Mouse (Mus musculus) hindbrain, embryonic 11.5 days (tissue): ENCODE results near the gene Hist3h2a. TPM values are rescaled to one million over a fixed set of nuclear protein-coding genes. Genes with fewer than 3 reads are reported as not detected.

Experiments used
- ATAC-seq: fragments of 200-750 bp; cut with Nextera tagmentation; 2 replicates; pipeline ENCODE4 v1.8.0; 2017; ENCODE audit warnings: mild to moderate bottlenecking, moderate TSS enrichment, moderate library complexity; ENCODE audit not compliant: low FRiP score
- DNase-seq: peaks from one replicate; pipeline ENCODE4 v3.0.0-alpha.2; 2015; ENCODE audit warnings: low spot score
- H3K27ac ChIP-seq: fragments of 300-500 bp; sonication (generic); 2 replicates; pipeline ENCODE4 v1.5.1; 2014; ENCODE audit warnings: mild to moderate bottlenecking, low read depth, low read length
- H3K27me3 ChIP-seq: fragments of 300-500 bp; sonication (generic); 2 replicates; pipeline ENCODE4 v1.6.1; 2014; ENCODE audit warnings: mild to moderate bottlenecking, low read length, moderate library complexity, mixed read lengths; ENCODE audit not compliant: control insufficient read depth, insufficient read depth
- H3K36me3 ChIP-seq: fragments of 300-500 bp; sonication (generic); 2 replicates; pipeline ENCODE4 v1.6.1; 2014; ENCODE audit warnings: mild to moderate bottlenecking, low read length, moderate library complexity, mixed read lengths; ENCODE audit not compliant: control insufficient read depth, insufficient read depth
- H3K4me1 ChIP-seq: fragments of 300-500 bp; sonication (generic); replicated peaks from 2 replicates; pipeline ENCODE4 v1.6.1; 2014; ENCODE audit warnings: low read length, mixed read lengths; ENCODE audit not compliant: control insufficient read depth, insufficient read depth
- H3K4me2 ChIP-seq: fragments of 300-500 bp; sonication (generic); replicated peaks from 2 replicates; pipeline ENCODE4 v1.6.1; 2014; ENCODE audit warnings: mild to moderate bottlenecking, low read depth, low read length
- H3K4me3 ChIP-seq: fragments of 300-500 bp; sonication (generic); 2 replicates; pipeline ENCODE4 v1.5.1; 2014; ENCODE audit warnings: low read depth, low read length
- H3K9ac ChIP-seq: fragments of 300-500 bp; sonication (generic); 2 replicates; pipeline ENCODE4 v1.6.1; 2014; ENCODE audit warnings: low read depth, low read length
- H3K9me3 ChIP-seq: fragments of 300-500 bp; sonication (generic); 2 replicates; pipeline ENCODE4 v1.6.1; 2016; ENCODE audit warnings: low read length; ENCODE audit not compliant: control insufficient read depth
- WGBS: fragments of 180-500 bp; shearing (Covaris S2); extraction: QIAGEN DNeasy Blood & Tissue Kit; methylation state at CpG from one replicate; pipeline ENCODE4 v1.1.7; 2014; 5-methylcytosine and 5-hydroxymethylcytosine counted together
- polyA plus RNA-seq: library from polyadenylated mRNA; unstranded; fragments of >200 nt; fragmentation: Nextera tagmentation; extraction: Ambion mirVana; gene quantifications from 2 replicates; pipeline ENCODE4 v1.2.1, GENCODE M21; 2014

Gene Hist3h2a
- 71.2 and 75.2 TPM in 2 replicates for polyA plus RNA-seq

GRCm38 (mm10) chr11:58954420-58955142, at the start of gene Hist3h2a, which contains the start of gene Trim17:
Gene Hist3h2a (plus strand): TSS chr11:58954685.
Gene Trim17 (plus strand): TSS chr11:58954685.
- no peaks in the 10 kb centered on the region for H3K27me3 ChIP-seq
- peak; percentile 89 for DNase-seq
- no peaks in the 10 kb centered on the region for H3K9me3 ChIP-seq
- peak within 1 kb of the TSS; percentile 67 for H3K4me3 ChIP-seq
- peaks cover 5% of the 10 kb centered on the region for H3K4me1 ChIP-seq
- no peaks in the 10 kb centered on the region for H3K36me3 ChIP-seq
- peak within 1 kb of the TSS; percentile 99 for H3K27ac ChIP-seq
- H3K4me2 ChIP-seq: peak within 1 kb of the TSS; percentile 96
- H3K9ac ChIP-seq: peak within 1 kb of the TSS; percentile 84
- ATAC-seq: peak; percentile 92
- WGBS: under 1% methylated on average over 49 of the region's 49 CpGs

- H3K9ac ChIP-seq: no peak overlapping the region
- H3K4me1 ChIP-seq: no peaks in the 10 kb centered on the region
- no peak for ATAC-seq
- WGBS: 49% methylated on average over 6 of the region's 6 CpGs
- no peaks in the 10 kb centered on the region for H3K9me3 ChIP-seq
- H3K36me3 ChIP-seq: peaks cover 4% of the 10 kb centered on the region; the same call in 1 of the 2 replicates
- DNase-seq: peak; percentile 28
- no peak overlapping the region for H3K4me2 ChIP-seq
- H3K27ac ChIP-seq: no peak overlapping the region
- no peaks in the 10 kb centered on the region for H3K27me3 ChIP-seq
- no peak overlapping the region for H3K4me3 ChIP-seq
These were observed 49.6 kb upstream of the Hist3h2a start for GRCm38 (mm10) chr11:58904838-58905237.

GRCm38 (mm10) chr11:58913776-58914175, 40.7 kb upstream of the Hist3h2a start:
- DNase-seq (no peak), ATAC-seq (no peak)
- no peak overlapping the region for H3K4me2 ChIP-seq
- no peaks in the 10 kb centered on the region for H3K36me3 ChIP-seq
- no peaks in the 10 kb centered on the region for H3K27me3 ChIP-seq
- H3K4me3 ChIP-seq: no peak overlapping the region
- H3K4me1 ChIP-seq: no peaks in the 10 kb centered on the region
- 92% methylated on average over 1 of the region's 1 CpGs for WGBS
- H3K9me3 ChIP-seq: no peaks in the 10 kb centered on the region
- no peak overlapping the region for H3K27ac ChIP-seq
- no peak overlapping the region for H3K9ac ChIP-seq

GRCm38 (mm10) chr11:58914461-58915028, 39.9 kb upstream of the Hist3h2a start:
- Histone ChIP-seq H3K9ac (peak overlapping the region; percentile 55), H3K9me3 (no peaks in the 10 kb centered on the region), H3K36me3 (no peaks in the 10 kb centered on the region), H3K27me3 (no peaks in the 10 kb centered on the region), H3K4me3 (peak overlapping the region; percentile 21), H3K4me1 (no peaks in the 10 kb centered on the region), H3K27ac (no peak overlapping the region), H3K4me2 (peak overlapping the region; percentile 40)
- peak; percentile 71 for DNase-seq
- WGBS: 23% methylated on average over 17 of the region's 17 CpGs
- ATAC-seq: no peak

- 59% methylated on average over 14 of the region's 14 CpGs for WGBS
- DNase-seq (peak; percentile 69), ATAC-seq (no peak)
- H3K36me3 ChIP-seq: no peaks in the 10 kb centered on the region
- H3K27ac ChIP-seq: no peak overlapping the region
- no peak overlapping the region for H3K9ac ChIP-seq
- H3K4me2 ChIP-seq: no peak overlapping the region
- H3K9me3 ChIP-seq: no peaks in the 10 kb centered on the region
- no peaks in the 10 kb centered on the region for H3K4me1 ChIP-seq
- H3K27me3 ChIP-seq: no peaks in the 10 kb centered on the region
- H3K4me3 ChIP-seq: no peak overlapping the region
These were observed 37.4 kb upstream of the Hist3h2a start for GRCm38 (mm10) chr11:58916879-58917744.

GRCm38 (mm10) chr11:58917745-58918366, 36.6 kb upstream of the Hist3h2a start, which contains the start of gene Btnl10:
Gene Btnl10 (plus strand): TSS chr11:58917908.
- no peaks in the 10 kb centered on the region for H3K36me3 ChIP-seq
- ATAC-seq (no peak), DNase-seq (no peak)
- no peaks in the 10 kb centered on the region for H3K9me3 ChIP-seq
- no peaks in the 10 kb centered on the region for H3K4me1 ChIP-seq
- WGBS: 87% methylated on average over 12 of the region's 12 CpGs
- no peak within 1 kb of the TSS for H3K4me3 ChIP-seq
- no peak within 1 kb of the TSS for H3K27ac ChIP-seq
- H3K9ac ChIP-seq: no peak within 1 kb of the TSS
- no peaks in the 10 kb centered on the region for H3K27me3 ChIP-seq
- no peak within 1 kb of the TSS for H3K4me2 ChIP-seq

GRCm38 (mm10) chr11:58918759-58919158, 35.7 kb upstream of the Hist3h2a start:
- no peak overlapping the region for H3K9ac ChIP-seq
- no peaks in the 10 kb centered on the region for H3K27me3 ChIP-seq
- H3K27ac ChIP-seq: no peak overlapping the region
- H3K4me1 ChIP-seq: no peaks in the 10 kb centered on the region
- no peak overlapping the region for H3K4me3 ChIP-seq
- 79% methylated on average over 5 of the region's 5 CpGs for WGBS
- DNase-seq (no peak), ATAC-seq (no peak)
- no peaks in the 10 kb centered on the region for H3K9me3 ChIP-seq
- H3K4me2 ChIP-seq: no peak overlapping the region
- H3K36me3 ChIP-seq: no peaks in the 10 kb centered on the region

GRCm38 (mm10) chr11:58922420-58922819, 32.1 kb upstream of the Hist3h2a start:
- no peak overlapping the region for H3K9ac ChIP-seq
- no peaks in the 10 kb centered on the region for H3K36me3 ChIP-seq
- H3K9me3 ChIP-seq: no peaks in the 10 kb centered on the region
- H3K4me3 ChIP-seq: no peak overlapping the region
- DNase-seq: no peak
- H3K4me1 ChIP-seq: no peaks in the 10 kb centered on the region
- WGBS: 84% methylated on average over 9 of the region's 9 CpGs
- H3K27me3 ChIP-seq: no peaks in the 10 kb centered on the region
- ATAC-seq: no peak
- no peak overlapping the region for H3K4me2 ChIP-seq
- H3K27ac ChIP-seq: no peak overlapping the region
